Mouse (Mus musculus): ENCODE measurements at regions not wholly inside any gene's neighbourhood (a gene's known extent, or its start where the extent isn't known, plus 50 kb on each side); places are given as distances from the start of the nearest gene placed in this dataset.

DNA sequence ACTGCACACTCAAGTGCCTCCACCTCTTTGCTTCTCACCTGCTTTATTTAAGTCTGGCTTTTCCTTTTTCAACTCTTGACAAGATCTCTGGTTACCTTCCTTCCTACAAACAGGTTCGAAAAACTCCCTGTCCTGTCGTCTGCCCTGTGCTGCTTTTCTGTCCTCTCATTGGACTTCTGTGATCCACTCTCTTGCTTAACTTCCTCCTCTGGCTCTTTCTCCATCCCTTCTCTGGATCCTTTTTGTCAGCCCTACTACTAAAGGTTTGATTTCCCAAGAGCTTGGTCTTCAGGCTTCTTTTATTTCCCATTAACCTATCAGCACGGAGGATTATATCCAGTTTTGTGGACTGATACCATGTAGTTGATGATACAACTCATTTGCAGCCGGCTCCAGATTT lies 149.8 kb downstream of the Satb1 start:
- no peak for ATAC-seq (ENCODE audit: low FRiP score, low read depth)
- H3K36me3 ChIP-seq, result no peaks in the 10 kb centered on the region
- H3K4me3 ChIP-seq, result no peak overlapping the region
- 85% methylated on average over 4 of the region's 4 CpGs for WGBS
- no peaks in the 10 kb centered on the region for H3K4me1 ChIP-seq
- H3K27ac ChIP-seq, result no peak overlapping the region
- no peaks in the 10 kb centered on the region for H3K9me3 ChIP-seq
- H3K9ac ChIP-seq, result no peak overlapping the region
- no peak overlapping the region for H3K4me2 ChIP-seq (replicated peaks)
- H3K27me3 ChIP-seq, result no peaks in the 10 kb centered on the region

DNA sequence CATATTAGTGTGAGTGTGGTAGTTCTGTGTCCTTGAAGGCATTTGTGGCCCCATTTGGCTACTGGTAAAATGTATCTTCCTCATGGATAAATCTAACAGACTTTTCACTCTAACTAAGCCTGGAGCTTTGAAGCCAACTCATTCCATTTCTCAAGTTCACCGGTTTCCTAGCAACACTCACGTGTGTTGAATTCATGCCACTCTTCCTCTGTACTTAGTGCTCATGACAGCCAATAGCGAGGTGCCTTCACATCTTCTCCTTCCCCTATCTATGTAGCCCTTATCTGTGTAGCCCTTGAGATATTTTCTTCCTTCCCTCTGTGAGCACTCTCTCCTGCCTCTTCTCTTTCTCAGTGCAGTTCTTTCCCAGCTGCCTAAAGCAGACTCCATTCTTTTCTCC lies 150.7 kb downstream of the Satb1 start:
- Histone ChIP-seq H3K4me3 (no peak overlapping the region), H3K36me3 (no peaks in the 10 kb centered on the region), H3K9me3 (no peaks in the 10 kb centered on the region), H3K27ac (no peak overlapping the region), H3K4me2 (replicated peaks) (no peak overlapping the region), H3K27me3 (no peaks in the 10 kb centered on the region), H3K4me1 (no peaks in the 10 kb centered on the region), H3K9ac (no peak overlapping the region)
- 86% methylated on average over 3 of the region's 3 CpGs for WGBS
- no peak for ATAC-seq (ENCODE audit: low FRiP score, low read depth)

DNA sequence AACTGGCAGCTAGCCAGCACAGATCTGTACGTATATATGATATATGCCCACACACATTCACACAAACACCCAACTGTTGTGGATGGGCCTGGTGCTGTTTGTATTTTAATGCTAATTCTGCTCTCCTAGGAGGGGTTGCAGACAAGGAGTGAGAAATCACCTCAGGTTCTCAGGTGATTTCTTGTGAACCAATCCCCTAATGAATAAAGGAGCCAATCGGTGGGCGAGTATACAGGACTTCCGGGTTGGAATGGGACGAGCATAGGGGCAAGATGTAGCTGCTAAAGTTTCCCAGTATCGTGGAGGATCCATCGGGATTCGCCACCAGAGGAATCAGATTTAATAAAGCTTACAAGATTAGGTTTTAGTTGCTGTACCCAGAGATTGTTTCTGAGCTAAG lies 155.6 kb downstream of the Satb1 start:
- Histone ChIP-seq H3K4me2 (replicated peaks) (no peak overlapping the region), H3K27ac (no peak overlapping the region), H3K9ac (no peak overlapping the region), H3K36me3 (no peaks in the 10 kb centered on the region), H3K4me3 (no peak overlapping the region), H3K9me3 (no peaks in the 10 kb centered on the region), H3K4me1 (no peaks in the 10 kb centered on the region), H3K27me3 (no peaks in the 10 kb centered on the region)
- WGBS, result 92% methylated on average over 8 of the region's 8 CpGs
- no peak for ATAC-seq (ENCODE audit: low FRiP score, low read depth)

DNA sequence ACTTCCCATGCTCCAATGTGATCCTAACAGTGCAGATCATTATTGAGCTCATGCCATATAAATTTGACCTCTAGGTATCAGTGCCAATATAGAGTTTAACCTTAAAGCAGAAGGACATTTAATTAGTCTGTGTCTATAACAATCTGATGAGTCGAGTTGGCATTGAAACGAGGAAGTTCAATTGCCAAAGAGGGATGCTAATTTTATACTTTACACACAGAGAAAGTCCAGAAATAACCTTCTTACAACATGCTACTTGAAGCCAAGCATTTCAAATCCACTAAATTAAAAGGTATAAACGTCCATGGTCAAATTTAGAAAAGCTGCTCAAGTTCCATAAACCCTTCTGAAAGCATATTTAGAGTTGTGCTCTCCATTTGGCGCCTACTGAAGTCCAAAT lies 174.7 kb downstream of the Satb1 start:
- WGBS, result 69% methylated on average over 4 of the region's 4 CpGs
- Histone ChIP-seq H3K27me3 (no peaks in the 10 kb centered on the region), H3K36me3 (no peaks in the 10 kb centered on the region), H3K4me2 (replicated peaks) (no peak overlapping the region), H3K4me3 (no peak overlapping the region), H3K4me1 (no peaks in the 10 kb centered on the region), H3K27ac (no peak overlapping the region), H3K9me3 (no peaks in the 10 kb centered on the region), H3K9ac (no peak overlapping the region)
- no peak for ATAC-seq (ENCODE audit: low FRiP score, low read depth)

DNA sequence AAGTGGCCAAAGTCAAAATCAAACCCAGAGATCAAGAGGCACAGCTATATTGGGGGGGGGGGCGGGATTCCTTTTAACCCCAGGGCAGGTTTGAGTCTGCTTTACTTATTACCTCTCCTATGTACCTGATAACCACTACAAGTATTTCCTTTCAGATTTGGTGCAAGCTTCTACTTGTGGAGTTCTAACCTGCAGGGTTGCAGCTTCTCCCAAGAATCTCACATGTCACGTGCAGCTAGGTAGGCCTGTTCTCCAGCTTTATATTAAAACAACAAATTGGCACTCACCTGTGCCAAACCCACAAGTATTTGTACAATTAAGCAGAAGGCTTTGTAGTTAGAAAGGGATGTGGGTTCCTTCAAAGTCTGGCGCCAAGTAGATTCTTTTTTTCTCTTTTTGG lies 179.2 kb downstream of the Satb1 start:
- no peaks in the 10 kb centered on the region for H3K27me3 ChIP-seq
- H3K4me1 ChIP-seq, result no peaks in the 10 kb centered on the region
- no peak overlapping the region for H3K4me2 ChIP-seq (replicated peaks)
- 66% methylated on average over 3 of the region's 3 CpGs for WGBS
- no peaks in the 10 kb centered on the region for H3K36me3 ChIP-seq
- H3K9ac ChIP-seq, result no peak overlapping the region
- H3K27ac ChIP-seq, result no peak overlapping the region
- ATAC-seq (ENCODE audit: low FRiP score, low read depth), result no peak
- H3K9me3 ChIP-seq, result no peaks in the 10 kb centered on the region
- H3K4me3 ChIP-seq, result no peak overlapping the region

DNA sequence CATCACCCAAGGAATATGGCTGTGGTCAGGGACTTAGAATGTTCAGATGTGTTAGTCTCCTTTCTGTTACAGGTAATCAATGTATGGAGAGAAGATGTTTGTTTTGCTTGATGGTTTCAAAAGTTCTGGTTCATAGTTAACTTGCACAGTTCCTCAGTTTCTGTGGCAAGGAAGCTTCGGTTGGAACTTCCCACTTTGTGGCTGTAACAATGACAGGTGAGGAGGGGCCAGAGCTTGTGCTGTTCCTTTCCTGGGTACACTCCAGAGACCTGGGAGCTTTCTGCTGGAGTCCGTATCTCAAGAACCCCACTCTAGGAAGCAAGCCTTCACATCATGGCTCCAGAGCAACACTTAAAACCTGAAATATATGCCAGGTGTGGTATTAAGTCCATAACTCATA lies 181.2 kb downstream of the Satb1 start:
- no peak overlapping the region for H3K9ac ChIP-seq
- no peak overlapping the region for H3K27ac ChIP-seq
- no peak for ATAC-seq (ENCODE audit: low FRiP score, low read depth)
- H3K27me3 ChIP-seq, result no peaks in the 10 kb centered on the region
- no peaks in the 10 kb centered on the region for H3K4me1 ChIP-seq
- WGBS, result 84% methylated on average over 2 of the region's 2 CpGs
- H3K36me3 ChIP-seq, result no peaks in the 10 kb centered on the region
- no peaks in the 10 kb centered on the region for H3K9me3 ChIP-seq
- no peak overlapping the region for H3K4me2 ChIP-seq (replicated peaks)
- no peak overlapping the region for H3K4me3 ChIP-seq

DNA sequence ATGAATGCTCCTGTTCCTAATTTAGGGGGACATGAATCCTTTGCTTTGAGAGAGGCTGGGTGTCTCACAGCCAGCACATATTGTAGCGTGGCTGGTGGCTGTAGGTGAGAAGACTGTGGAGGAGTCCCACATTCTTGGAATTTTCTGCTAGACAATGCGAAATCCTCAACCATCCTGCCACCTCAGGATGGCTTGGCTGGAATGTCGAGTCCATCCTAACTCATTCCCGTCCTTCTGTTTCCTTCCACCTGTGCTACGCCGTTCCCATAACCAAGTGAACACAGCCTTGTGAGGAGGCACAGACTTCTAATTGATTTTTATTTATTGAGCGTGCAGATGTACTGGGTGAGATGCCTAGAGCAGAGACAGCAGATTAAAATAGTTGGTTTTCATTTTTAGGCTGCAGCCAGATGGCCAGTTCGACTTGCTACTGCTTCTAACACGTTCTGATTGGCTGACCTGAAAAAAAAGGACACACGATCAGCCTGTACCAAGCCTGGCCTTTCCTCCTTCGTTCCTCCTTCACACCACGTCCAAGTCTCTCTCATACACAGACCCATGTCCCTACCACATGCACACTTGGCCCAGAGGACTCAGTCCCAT lies 183.8 kb downstream of the Satb1 start:
- H3K4me3 ChIP-seq, result no peak overlapping the region
- H3K27me3 ChIP-seq, result no peaks in the 10 kb centered on the region
- no peaks in the 10 kb centered on the region for H3K9me3 ChIP-seq
- H3K4me2 ChIP-seq (replicated peaks), result no peak overlapping the region
- WGBS, result 73% methylated on average over 12 of the region's 12 CpGs
- no peaks in the 10 kb centered on the region for H3K36me3 ChIP-seq
- no peak for ATAC-seq (ENCODE audit: low FRiP score, low read depth)
- no peak overlapping the region for H3K27ac ChIP-seq
- no peaks in the 10 kb centered on the region for H3K4me1 ChIP-seq
- no peak overlapping the region for H3K9ac ChIP-seq

DNA sequence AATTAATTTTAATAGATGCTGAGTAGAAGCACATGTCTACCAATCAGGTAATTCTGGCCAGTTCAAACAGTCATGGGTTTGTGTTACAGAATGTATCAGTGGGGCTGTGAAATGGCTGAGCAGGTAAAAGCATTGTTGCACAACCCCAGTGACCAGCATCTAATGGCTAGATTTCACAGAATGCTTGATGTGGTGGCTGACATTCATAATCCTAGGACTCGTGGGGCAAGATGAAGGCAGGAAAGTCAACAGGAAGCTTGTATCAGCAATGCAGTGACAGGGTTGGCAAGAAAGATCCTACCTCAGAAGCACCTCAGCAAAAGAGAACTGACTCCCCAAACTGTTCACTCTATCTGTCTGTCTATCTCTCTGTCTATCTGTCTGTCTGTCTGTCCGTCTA lies 186.7 kb downstream of the Satb1 start:
- Histone ChIP-seq H3K4me2 (replicated peaks) (no peak overlapping the region), H3K9ac (no peak overlapping the region), H3K27ac (no peak overlapping the region), H3K27me3 (no peaks in the 10 kb centered on the region), H3K9me3 (no peaks in the 10 kb centered on the region), H3K36me3 (no peaks in the 10 kb centered on the region), H3K4me3 (no peak overlapping the region), H3K4me1 (no peaks in the 10 kb centered on the region)
- no peak for ATAC-seq (ENCODE audit: low FRiP score, low read depth)
- 83% methylated on average over 2 of the region's 2 CpGs for WGBS

DNA sequence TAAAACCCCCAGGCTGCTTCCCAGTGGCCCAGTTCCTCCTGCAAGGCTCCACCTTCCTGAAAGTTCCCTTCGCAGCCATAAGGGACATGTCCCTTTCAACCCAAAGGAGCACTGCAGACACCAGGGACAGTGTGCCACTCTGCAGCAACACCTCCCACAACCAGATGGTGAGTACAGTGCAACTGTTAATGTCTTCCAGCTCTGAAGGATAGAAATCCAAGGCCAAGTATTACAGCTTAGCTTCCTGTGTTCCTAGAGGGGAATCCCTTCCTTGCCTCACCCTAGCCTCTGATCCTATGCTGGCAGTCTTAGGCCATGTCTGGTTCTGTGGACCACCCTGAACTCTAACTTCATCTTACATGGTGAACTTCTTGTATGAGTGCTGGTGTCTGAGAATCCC lies 187.2 kb downstream of the Satb1 start:
- Histone ChIP-seq H3K4me2 (replicated peaks) (no peak overlapping the region), H3K27ac (no peak overlapping the region), H3K4me3 (no peak overlapping the region), H3K27me3 (no peaks in the 10 kb centered on the region), H3K4me1 (no peaks in the 10 kb centered on the region), H3K9me3 (no peaks in the 10 kb centered on the region), H3K9ac (no peak overlapping the region), H3K36me3 (no peaks in the 10 kb centered on the region)
- 27% methylated on average over 1 of the region's 1 CpGs for WGBS
- no peak for ATAC-seq (ENCODE audit: low FRiP score, low read depth)

DNA sequence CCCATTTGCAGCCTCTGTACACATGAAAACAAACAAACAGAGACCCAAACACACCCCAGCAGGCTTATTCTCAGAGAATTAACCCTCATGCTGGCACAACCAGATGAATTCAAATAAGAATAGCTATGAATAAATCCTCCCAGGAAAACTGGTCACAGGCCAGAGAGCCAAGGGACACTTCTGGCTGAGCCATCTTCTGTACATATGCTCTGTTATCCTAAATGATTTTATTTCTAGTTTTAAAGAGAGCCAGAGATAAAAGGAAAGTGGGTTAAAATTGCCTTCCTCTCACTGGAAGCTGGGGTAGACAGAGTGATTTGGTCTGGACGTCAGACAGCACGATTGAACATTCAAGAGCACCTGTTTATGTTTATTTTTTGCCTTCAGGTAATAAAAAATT lies 190.4 kb downstream of the Satb1 start:
- H3K9ac ChIP-seq, result no peak overlapping the region
- no peaks in the 10 kb centered on the region for H3K36me3 ChIP-seq
- H3K9me3 ChIP-seq, result no peaks in the 10 kb centered on the region
- no peak overlapping the region for H3K4me3 ChIP-seq
- H3K4me1 ChIP-seq, result no peaks in the 10 kb centered on the region
- no peak overlapping the region for H3K4me2 ChIP-seq (replicated peaks)
- H3K27me3 ChIP-seq, result no peaks in the 10 kb centered on the region
- WGBS, result 35% methylated on average over 2 of the region's 2 CpGs
- no peak overlapping the region for H3K27ac ChIP-seq
- ATAC-seq (ENCODE audit: low FRiP score, low read depth), result no peak

DNA sequence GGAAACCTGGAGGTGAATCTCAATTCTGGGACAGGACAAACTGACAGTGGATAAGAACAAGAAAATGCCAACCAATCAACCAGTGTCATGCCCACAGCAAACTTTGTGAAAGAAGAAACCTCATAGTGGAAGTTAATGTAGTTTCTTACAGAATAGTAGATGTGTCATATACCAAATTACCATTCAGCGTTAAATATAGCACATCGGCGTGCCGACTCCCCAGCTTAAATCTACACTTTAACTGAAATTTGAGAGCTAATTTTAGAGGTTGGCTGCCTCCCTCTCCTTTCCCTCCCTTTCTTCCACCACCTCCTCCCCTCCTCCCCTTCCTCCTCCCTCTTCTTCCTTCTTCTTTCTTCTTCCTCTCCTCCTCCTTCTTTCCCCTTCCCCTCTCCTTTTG lies 197.2 kb downstream of the Satb1 start:
- Histone ChIP-seq H3K9ac (no peak overlapping the region), H3K27ac (no peak overlapping the region), H3K36me3 (no peaks in the 10 kb centered on the region), H3K4me3 (no peak overlapping the region), H3K4me1 (no peaks in the 10 kb centered on the region), H3K27me3 (no peaks in the 10 kb centered on the region), H3K9me3 (no peaks in the 10 kb centered on the region), H3K4me2 (replicated peaks) (no peak overlapping the region)
- ATAC-seq (ENCODE audit: low FRiP score, low read depth), result no peak
- WGBS, result 90% methylated on average over 4 of the region's 4 CpGs

DNA sequence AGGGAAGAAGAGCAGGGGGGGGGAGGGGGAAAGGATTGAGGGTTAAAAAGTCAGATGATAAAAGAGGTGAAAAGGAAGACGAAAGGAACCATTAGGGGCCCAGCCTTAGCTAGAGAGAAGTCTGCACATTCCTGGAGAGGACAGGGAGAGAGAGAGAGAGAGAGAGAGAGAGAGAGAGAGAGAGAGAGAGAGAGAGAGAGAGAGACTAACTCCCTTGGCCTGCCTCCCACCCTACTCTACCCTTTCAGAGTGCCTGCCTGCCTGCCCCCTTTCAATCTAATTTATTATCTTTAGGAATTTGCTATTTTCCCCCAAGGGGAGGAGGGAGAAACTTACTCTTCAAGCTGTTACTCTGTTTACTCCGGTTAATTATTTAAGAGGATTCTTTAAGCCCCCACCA lies 201.5 kb downstream of the Satb1 start:
- H3K27me3 ChIP-seq, result no peaks in the 10 kb centered on the region

DNA sequence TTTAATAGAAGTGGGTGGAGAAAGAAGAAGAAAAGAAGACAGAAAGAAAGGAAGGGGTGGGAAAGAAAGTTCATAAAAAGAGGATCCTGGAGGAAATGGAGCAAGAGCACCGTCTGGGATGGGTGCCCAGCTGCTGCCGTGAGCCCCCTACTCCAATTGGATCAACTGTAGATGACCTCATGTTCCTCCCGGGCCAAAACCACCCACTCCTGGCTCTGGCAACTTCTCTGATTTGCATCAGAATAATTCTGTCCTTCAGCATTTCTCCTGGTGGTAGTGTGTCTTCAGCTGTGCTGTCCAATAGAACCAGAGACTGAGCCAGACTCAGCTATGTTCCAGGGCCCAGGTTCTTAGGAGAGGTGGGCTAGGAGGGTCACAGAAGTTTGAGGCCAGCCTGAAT lies 212.6 kb downstream of the Satb1 start:
- Histone ChIP-seq H3K9me3 (no peaks in the 10 kb centered on the region), H3K27ac (no peak overlapping the region), H3K4me1 (no peaks in the 10 kb centered on the region), H3K9ac (no peak overlapping the region), H3K4me2 (replicated peaks) (no peak overlapping the region), H3K27me3 (no peaks in the 10 kb centered on the region), H3K4me3 (no peak overlapping the region), H3K36me3 (no peaks in the 10 kb centered on the region)
- whole genome bisulfite sequencing, result 69% methylated on average over 3 of the region's 3 CpGs
- no peak for ATAC-seq (ENCODE audit: low FRiP score, low read depth)

More for the DNA sequence above, 201.5 kb downstream of the Satb1 start:
- Histone ChIP-seq H3K9me3 (no peaks in the 10 kb centered on the region), H3K4me3 (no peak overlapping the region), H3K9ac (no peak overlapping the region), H3K27ac (no peak overlapping the region), H3K36me3 (no peaks in the 10 kb centered on the region), H3K4me2 (replicated peaks) (no peak overlapping the region), H3K4me1 (no peaks in the 10 kb centered on the region)
- no peak for ATAC-seq (ENCODE audit: low FRiP score, low read depth)
- 48% methylated on average over 2 of the region's 2 CpGs for WGBS
